Mouse (Mus musculus): Measurements from ENCODE around the gene Hs3st1.

Gene Hs3st1

DNA sequence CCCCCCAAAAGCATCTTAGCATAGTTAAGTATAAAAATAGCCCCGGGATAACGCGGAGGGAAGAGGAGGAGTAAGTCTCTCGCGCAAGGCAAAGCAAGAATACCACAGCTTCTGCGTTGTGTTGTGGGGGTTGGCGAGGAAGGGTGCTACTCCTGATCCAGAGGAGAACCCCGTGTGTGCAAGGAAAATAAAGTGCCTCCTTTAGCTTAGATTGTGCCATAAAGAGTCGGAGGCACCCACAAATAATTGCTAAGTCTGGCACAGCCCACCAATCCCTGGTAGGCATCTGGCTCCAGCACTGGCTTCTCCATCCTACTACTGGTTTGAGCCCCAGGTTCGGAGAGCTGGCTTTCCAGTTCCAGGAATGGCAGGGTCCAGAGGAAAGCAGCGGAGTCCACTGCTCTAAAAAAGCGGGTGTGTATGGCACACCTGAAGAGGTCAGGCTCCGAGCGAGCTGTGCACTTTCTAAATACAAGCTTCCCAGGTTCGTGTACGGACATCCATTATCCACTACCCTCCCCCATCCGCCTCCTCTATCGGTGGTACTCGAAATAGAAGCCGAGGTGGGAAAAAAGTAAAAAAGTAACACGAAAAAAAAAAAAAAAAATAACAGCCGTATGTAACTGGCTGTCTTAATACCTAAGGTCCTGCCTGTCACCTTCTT, 111.9 kb downstream of the Hs3st1 start:
- DNase-seq (ENCODE audit: low spot score in 2 of 2), result peak; percentile 67 to 68

DNA sequence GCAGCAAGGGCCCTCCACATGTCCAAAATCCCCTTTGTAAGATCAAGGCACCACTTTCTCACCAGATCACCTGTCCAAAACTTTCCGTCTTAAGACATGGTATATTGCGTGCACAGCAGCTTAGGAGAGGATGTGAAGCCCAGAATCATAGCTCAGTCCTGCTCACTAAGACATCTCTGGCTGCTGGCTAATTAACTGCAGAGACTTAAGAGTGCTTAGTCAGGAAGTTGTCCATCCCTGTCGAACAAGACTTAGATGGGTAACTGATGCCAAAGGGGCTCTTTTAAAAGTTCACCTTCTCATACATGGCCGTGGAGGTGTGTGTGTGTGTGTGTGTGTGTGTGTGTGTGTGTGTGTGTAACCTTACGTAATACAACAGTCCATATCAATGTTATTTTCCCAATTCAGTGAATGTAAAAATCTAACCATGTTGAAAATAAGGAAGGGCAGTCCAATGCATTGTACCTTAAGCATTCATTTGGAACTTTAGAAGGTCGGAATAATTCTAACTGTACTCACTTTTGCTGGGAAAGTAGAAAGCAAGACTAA, 113.0 kb downstream of the Hs3st1 start:
- DNase-seq (ENCODE audit: low spot score in 2 of 2), result no peak

DNA sequence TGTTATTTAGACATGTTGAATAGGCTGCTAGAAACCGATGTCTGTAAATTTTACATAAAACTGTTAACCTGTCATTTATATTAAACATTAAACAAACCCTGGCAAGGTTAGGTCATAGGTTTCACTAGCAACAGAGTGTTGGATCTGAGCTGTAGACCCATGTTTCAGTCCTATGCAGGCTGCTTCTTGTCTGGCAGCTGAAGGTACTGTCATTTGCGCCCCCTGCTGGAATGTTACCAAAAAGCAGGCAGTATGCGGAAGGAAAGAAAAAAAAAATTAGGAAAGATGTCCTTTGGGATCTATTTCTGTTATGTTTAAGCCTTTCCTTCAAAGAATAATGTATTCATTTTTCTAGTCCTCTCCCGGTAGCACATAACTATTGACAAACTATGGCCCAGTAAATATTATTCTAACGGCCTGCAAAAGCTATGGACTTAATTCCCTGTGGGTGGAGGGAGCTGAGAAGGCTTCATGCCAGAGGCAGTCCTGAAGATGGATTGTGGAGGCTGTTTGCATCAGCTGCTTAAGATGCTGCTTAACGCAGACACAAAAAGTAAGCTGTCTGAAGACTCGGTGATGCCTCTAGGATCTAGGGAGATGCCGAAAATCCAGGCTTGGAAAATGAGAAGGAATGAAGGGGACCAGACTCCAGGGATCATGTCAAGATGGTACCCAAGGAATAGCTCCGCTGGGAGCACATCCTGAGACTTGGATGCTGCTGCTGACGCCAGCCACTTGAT, 115.7 kb downstream of the Hs3st1 start:
- peak; percentile 83 to 86 for DNase-seq (ENCODE audit: low spot score in 2 of 2)

DNA sequence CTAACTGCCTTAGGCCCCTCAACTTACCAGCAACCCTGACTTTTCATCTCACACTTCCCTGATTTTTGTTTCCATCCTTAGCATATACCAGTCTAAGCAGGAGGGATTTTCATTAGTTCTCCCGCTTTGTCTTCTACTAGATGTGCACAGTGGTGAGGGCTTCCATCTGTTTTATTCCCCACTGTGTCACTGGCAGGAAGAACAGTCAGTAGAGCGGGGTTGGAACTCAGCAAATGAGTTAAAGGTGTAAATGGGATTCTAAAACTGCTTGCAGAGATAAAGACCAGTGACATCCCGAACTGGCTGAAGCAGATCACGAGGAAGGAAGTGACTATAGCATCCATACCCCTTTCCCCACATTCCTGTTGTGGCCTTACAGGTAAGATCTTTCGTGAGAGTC, 116.3 kb downstream of the Hs3st1 start:
- no peak for DNase-seq (ENCODE audit: low spot score in 2 of 2)

DNA sequence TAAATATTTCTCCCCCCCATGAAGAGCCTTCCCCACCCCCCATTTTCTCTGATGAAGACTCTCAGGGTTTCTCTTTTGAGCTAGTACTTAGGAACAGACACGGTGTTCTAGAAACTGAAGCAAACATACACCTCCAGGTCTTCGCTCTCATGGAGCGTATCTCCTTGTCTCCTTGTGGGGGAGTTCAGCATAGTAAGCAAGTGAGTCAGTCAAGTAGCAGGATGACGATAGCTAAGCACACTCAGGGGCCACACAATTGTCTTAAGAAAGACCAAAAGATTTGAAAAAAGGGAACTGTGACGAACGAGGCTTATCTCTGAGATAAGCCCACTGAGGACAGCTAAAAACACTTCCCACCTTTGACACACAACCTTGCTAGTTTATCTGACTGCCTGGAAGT, 117.4 kb downstream of the Hs3st1 start:
- no peak for DNase-seq (ENCODE audit: low spot score in 2 of 2)

DNA sequence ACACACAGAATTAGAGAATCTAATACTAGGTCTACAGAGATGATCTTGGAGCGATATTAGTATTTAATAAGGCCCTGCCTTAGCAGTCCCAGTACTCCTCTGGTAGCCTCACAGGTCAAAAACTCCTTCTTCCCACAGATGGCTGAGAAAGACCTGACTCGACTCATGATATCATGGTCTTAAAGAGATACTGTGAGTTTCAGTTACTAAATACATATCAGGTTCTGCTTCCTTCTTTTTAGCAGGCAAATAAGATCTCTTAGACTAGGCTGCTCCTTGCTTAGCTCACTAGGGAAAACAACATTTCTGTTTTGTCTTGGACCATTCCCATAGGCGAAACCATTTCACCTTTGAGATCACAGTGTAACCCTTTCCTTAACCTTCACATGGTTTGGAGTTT, 119.2 kb downstream of the Hs3st1 start:
- DNase-seq (ENCODE audit: low spot score in 2 of 2), result no peak

DNA sequence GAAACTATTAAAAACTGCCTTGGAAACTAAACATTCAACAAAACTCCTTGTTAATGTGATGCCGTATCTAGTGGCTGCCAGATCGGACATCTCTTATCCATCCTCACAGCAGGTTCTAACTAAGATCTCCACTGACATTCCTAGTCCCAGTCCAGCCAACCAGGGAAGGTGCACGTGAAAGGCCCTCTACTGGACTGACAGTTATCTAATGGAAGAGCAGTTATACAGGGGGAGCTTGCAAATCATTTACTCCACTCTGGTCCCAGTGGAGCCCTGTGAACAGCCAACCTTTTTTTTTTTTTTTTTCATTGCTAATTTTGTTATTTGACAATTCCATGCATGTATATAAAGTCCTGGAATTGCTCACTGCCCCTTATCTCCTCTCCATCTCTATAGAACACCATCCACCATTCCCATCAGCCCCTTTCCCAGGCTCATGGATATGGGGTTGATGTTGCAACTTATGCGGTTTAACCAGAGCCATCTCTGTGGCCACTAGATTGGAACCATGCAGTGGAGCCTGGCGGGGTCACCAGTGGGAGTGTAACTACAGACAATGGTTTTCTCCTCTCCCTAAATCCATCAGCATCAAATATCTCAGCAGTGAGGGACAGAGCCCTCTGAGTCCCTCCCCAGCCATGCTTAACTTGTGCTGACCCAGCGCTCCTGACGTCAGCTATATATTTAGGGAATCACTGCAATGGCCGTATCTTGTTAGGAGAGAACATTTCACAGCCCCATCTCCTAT, 120.8 kb downstream of the Hs3st1 start:
- no peak for DNase-seq (ENCODE audit: low spot score in 2 of 2)

DNA sequence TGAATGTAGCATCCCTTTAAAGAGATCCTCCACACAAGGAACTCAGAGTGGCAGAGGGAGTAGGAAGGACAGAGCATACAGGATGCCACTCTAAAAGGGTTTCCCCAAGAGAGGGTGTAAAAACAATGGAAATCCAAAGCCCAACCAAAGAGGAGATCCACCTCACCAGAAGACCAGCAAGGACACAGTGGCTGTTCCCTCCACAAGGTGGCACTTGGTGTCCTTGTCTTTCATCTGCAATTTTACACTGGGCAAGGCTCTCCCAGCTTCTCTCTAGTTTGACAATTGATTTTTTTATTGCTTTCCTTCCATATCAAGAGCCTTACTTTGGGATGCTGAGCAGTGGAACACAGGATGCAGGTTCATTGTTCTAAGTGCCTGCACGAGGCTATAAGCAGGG, 122.1 kb downstream of the Hs3st1 start:
- no peak for DNase-seq (ENCODE audit: low spot score in 2 of 2)

DNA sequence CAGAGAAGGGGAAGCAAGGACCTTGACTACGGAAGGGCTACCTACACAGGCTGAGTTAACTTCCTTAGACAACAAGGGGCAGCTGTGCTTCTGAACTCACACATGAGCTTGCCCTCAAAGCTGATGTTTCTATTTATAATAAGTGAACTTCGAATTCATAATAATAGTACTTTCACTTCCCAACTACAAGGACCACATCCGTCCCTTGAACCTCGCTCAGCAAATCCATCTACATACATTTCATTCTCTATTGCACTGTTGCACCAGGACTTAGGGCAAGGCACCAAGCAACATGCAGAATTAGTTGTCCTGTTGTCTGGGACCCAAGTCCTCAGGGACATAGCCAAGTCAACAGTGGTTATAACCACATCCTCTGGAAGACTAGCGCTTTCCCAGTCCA, 124.4 kb downstream of the Hs3st1 start:
- no peak for DNase-seq (ENCODE audit: low spot score in 2 of 2)

DNA sequence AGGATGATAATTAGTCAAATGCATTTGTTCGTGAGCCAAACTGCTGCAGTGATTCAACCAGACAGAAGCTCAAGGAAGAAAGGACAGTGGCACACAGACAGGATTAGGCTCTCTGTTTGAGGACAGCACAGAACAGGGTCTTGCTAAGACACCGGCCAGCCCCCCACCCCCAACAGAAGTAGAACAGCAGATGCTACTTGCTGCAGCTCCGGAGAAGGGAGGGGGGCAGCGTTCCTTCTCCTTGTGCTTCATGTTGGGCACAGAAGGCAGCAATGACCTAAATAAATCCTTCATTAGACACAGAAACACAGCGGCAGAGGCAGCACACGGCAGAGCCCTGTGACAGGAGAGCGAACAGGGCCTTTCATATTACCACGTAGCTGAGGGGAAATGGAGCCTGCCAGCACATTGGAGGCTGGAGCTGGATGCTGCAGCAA, 130.2 kb downstream of the Hs3st1 start:
- peak; percentile 40 to 50 for DNase-seq (ENCODE audit: low spot score in 2 of 2)

DNA sequence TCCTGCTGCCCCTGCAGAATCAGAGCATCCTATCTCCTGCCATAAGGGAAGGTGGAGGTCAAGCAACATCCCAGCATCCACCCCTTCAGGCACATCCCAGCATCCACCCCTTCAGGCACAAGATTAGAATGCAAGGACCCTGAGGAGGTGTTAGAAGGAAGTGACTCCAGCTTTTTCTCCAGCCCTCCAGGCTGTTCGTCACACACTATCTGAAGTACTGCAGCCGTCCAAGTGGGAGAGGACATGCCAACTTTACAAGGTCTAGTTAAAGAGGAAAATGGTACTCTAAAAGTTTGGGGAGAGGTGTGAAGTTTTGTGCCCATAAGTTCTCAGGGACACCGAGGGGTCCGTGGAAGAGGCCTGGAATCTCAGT, 131.1 kb downstream of the Hs3st1 start:
- no peak for DNase-seq (ENCODE audit: low spot score in 2 of 2)

DNA sequence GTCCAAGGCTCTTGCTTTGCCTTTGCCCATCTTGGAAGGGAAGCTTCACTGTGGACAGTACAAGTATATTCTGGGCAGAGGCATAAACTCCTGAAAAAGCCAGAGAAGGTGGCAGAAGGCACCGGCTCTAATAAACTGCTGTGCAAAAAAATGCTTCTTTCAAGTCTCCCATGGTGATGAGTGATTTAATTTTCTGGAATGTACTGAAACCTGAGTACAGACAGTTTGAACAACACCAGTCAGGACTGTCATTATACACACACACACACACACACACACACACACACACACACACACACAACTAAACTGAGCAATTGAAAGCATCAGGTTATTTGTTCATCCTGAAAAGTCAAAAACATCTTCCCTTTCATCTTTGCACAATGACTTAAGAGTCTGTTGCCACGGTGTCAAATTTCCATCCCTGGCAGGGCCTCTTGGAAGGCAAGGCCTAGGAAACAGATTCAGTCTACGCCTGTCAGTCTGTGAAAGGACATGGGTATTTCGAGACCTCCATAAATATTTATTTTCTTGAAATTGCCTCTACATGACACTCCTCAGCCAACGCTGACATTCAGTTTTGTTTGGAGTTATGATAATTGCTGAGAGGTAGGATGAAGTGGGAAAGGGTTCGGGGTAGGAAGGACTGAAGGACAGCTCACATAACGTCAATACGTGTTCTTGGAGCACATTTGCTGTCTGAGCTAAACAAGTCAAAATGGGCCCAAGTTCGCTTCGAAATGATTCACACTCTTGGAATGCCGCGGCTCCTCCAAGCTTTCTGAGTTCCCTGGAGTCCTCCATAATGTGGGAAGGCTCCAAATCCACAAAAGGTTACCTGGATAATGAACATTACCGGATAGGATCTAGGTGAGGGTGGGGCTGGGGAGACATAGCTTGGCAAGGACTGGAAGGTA, 131.7 kb downstream of the Hs3st1 start:
- DNase-seq (ENCODE audit: low spot score in 2 of 2), result no peak

DNA sequence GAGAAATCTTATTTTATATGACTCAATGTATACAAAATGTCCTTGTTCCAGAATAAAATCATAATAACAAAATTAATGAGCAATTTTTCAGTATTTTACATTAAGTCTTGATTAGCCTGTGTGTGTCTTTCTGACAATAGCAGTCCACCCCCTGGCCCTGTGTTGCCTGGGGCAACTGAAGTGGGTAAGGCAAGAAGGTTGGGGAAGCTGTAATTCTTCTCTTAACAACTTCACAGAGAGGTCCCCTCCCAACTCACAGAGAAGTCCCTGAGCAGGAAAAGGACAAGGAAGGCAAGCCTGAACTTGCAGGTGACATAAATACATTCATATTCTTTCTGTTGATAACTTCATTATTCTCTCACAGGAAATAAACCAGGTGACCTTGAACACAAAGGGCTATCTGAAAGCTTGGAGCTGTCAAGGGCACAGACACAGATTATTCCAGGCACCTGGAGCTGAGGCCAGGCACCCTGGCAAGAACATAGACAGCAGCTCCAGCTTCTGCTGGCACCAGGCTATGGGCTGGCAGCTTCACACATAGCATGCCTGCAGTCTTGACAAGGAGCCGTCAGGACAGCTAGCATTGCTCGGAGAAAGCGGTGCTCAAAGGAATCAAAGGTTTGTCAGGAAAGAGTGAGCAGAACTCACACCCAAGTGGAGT, 134.9 kb downstream of the Hs3st1 start:
- DNase-seq (ENCODE audit: low spot score in 2 of 2), result no peak

DNA sequence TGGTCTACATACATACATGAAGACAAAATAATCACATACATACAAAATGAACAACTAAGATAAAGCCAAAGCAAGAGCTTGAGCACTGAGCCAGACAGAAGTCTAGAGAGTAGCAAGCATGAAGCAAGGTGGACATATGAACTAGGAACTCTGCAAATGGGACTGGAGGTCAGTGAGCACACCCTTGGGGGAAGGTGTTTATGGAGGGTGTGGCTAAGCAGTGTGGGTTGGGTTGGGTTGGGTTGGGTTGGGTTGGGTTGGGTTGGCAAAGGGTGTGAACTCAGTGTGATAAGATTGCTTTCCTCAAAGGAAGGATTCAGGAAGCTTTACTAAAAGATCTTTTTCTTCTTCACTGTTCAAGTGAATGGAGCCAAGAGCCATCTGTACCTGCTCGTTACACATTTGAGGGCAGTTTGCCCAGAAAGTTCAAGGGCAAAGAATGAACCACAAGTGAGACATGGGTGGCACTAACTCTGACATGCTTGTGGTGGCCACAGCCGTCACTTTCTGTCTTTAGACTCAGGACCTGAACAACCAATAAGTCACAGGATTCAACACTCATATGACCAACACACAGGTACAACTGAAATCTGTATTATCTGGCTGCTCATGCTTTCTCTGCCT, 137.8 kb downstream of the Hs3st1 start:
- no peak for DNase-seq (ENCODE audit: low spot score in 2 of 2)

DNA sequence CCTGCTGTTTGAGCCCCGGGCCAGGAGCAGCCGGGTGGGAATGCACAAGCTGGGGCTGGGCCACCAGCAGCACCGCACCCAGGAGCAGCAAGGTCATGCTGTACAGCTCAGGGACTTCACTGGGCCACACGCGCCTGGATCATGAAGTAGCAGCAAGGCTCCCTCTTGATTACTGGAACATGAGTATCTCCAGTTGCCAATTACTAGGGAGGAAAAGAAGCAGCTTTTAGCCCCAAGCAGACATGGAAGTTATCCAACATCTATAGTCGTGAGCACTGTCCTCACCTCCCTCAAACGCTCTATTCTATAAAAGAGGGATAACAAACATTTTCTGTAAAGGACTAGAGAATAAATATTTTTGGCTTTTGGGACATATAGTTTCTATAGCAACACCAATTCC, 140.1 kb downstream of the Hs3st1 start:
- no peak for DNase-seq (ENCODE audit: low spot score in 2 of 2)

DNA sequence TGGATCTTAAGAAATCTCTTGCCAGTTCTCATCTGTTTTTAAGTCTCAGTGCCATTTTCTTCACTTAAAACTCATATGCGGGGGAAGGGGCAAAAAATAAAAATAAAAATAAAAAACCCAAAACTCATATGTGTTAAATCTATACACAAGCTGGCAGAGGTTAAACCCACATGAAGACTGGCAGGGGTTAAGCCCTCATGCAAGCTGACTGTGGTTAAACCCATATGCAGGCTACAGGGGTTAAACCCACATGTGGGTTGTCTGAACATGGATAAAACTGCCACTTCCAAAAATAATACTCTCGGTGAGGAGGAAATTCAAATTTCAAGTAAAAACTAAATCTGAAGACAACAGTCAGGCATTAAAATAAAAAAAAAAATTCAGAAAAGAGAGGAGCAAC, 141.7 kb downstream of the Hs3st1 start:
- no peak for DNase-seq (ENCODE audit: low spot score in 2 of 2)

DNA sequence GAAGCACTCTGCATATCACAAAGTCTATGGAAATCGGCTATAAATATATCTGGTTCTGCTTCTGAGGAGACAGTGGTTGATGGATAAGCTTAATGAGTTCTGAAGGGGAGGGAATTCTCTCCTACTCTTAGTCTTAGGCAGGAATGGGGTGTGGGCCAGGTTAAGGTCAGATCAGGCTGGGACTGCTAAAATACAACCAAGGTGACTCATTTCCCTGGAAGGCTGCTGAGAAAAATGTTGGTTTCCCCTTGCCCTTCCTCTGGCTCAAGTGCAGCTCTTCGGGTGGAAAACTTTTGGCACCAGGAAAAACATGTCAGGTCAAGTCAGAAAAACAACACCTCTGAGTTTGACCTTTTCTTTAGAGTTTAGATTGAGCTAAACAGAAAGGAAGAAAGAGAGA, 143.0 kb downstream of the Hs3st1 start:
- DNase-seq (ENCODE audit: low spot score in 2 of 2), result no peak

DNA sequence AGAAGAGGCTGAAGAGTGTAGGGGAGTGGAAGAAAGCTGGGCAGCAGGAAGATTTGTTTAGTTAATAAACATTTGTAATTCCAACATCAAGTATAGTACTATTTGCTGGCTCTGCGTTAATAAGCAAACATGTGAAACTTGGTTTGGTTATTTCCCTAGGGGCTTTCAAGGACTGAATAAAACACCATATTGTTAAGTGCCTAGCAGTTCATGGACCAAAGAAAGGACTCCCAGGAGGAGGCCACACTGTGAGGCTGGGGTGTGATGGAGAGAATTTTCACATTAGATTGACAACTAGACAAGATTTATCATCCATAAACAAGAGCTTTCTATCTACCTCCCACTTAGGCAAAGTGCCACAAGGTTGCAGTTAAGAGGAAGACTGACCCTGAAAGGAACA, 147.0 kb downstream of the Hs3st1 start:
- DNase-seq (ENCODE audit: low spot score in 2 of 2), result no peak

DNA sequence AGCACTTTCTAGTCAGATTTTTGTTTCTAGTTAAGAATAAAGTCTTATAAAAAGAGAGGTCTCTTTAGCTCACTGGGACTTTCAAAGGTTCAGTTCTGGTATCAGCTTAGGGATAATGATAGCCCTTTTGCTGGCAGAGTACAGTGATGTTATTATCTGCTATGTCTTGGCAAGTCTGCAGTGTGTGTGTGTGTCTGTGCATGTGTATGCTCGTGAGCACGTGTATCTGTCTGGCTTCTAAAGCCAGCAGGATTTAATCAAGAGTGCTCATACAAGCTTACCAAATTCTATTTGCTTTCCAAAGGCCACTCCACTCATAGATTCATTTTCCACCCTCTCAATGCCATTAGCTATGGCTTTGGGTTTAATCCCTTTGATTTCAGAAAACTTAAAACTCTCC, 160.5 kb downstream of the Hs3st1 start:
- no peak for DNase-seq (ENCODE audit: low spot score in 2 of 2)

Data from right cerebral cortex, postnatal 10 days (tissue).